Mouse (Mus musculus) kidney, embryonic 14.5 days (tissue): ENCODE results near the gene Lrrc27. TPM values are rescaled to one million over a fixed set of nuclear protein-coding genes. Genes with fewer than 3 reads are reported as not detected.
A peak's percentile ranks its signal among the peaks of the same experiment; 100 is the strongest.

ENCODE experiments used
- ATAC-seq: fragments of 200-750 bp; cut with Nextera tagmentation; 2 replicates; pipeline ENCODE4 v1.8.0; 2017; ENCODE audit warnings: moderate number of reproducible peaks, mild to moderate bottlenecking, moderate TSS enrichment, moderate library complexity; ENCODE audit not compliant: low FRiP score, low TSS enrichment
- H3K27ac ChIP-seq: fragments of 300-500 bp; sonication (generic); 2 replicates; pipeline ENCODE4 v1.5.1; 2014; ENCODE audit warnings: low read depth, mild to moderate bottlenecking, low read length, moderate library complexity, mixed read lengths
- H3K27me3 ChIP-seq: fragments of 300-500 bp; sonication (generic); 2 replicates; pipeline ENCODE4 v1.6.1; 2014; ENCODE audit warnings: mild to moderate bottlenecking, low read length; ENCODE audit not compliant: control insufficient read depth, insufficient read depth
- H3K36me3 ChIP-seq: fragments of 300-500 bp; sonication (generic); 2 replicates; pipeline ENCODE4 v1.6.1; 2014; ENCODE audit warnings: low read length, mixed read lengths; ENCODE audit not compliant: control insufficient read depth, insufficient read depth
- H3K4me1 ChIP-seq: fragments of 300-500 bp; sonication (generic); 2 replicates; pipeline ENCODE4 v1.6.1; 2014; ENCODE audit warnings: low read length, mixed read lengths; ENCODE audit not compliant: control insufficient read depth, insufficient read depth
- H3K4me2 ChIP-seq: fragments of 300-500 bp; sonication (generic); replicated peaks from 2 replicates; pipeline ENCODE4 v1.6.1; 2014; ENCODE audit warnings: low read depth, mild to moderate bottlenecking, low read length
- H3K4me3 ChIP-seq: fragments of 300-500 bp; sonication (generic); 2 replicates; pipeline ENCODE4 v1.5.1; 2014; ENCODE audit warnings: mild to moderate bottlenecking, low read length
- H3K9ac ChIP-seq: fragments of 300-500 bp; sonication (generic); 2 replicates; pipeline ENCODE4 v1.6.1; 2014; ENCODE audit warnings: low read depth, mild to moderate bottlenecking, low read length, moderate library complexity
- H3K9me3 ChIP-seq: fragments of 300-500 bp; sonication (generic); 2 replicates; pipeline ENCODE4 v1.6.1; 2016; ENCODE audit warnings: low read length; ENCODE audit not compliant: control insufficient read depth
- WGBS: fragments of 180-500 bp; shearing (Covaris S2); extraction: QIAGEN DNeasy Blood & Tissue Kit; methylation state at CpG from one replicate; pipeline ENCODE4 v1.1.7; 2014; 5-methylcytosine and 5-hydroxymethylcytosine counted together
- polyA plus RNA-seq: library from polyadenylated mRNA; unstranded; fragments of >200 nt; fragmentation: Nextera tagmentation; extraction: Ambion mirVana; gene quantifications from 2 replicates; pipeline ENCODE4 v1.2.1, GENCODE M21; 2014

The Lrrc27 gene
- polyA plus RNA-seq, 1 experiment from 2014 or later = 6.6 TPM

DNA sequence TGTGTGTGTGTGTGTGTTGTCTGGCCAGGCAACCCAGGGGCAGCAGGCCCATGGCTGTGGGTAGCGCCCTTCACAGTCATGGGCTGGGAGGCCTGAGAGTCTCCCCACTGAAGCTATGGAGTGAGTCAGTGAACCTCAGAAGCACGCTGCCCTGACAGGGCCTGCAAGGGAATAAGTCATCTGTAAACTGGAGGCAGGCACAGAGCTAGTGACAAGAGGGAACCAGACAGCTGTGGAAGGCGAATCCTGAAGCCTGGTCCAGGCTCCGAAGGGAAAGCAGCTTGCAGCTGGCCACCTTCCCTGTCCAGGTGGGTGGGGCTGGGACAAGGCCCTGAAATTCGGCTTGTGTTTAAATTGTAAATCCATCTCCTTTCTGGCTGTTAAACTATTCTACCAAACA, 33.3 kb downstream of the Lrrc27 start:
- Histone ChIP-seq H3K27me3 (peaks cover 4% of the 10 kb centered on the region), H3K9me3 (no peaks in the 10 kb centered on the region), H3K4me1 (peaks cover 33% of the 10 kb centered on the region), H3K4me2 (no peak overlapping the region), H3K4me3 (no peak overlapping the region), H3K27ac (no peak overlapping the region; the same call in 1 of the 2 replicates), H3K9ac (no peak overlapping the region), H3K36me3 (no peaks in the 10 kb centered on the region)
- 45% methylated on average over 5 of the region's 5 CpGs for WGBS
- no peak for ATAC-seq

DNA sequence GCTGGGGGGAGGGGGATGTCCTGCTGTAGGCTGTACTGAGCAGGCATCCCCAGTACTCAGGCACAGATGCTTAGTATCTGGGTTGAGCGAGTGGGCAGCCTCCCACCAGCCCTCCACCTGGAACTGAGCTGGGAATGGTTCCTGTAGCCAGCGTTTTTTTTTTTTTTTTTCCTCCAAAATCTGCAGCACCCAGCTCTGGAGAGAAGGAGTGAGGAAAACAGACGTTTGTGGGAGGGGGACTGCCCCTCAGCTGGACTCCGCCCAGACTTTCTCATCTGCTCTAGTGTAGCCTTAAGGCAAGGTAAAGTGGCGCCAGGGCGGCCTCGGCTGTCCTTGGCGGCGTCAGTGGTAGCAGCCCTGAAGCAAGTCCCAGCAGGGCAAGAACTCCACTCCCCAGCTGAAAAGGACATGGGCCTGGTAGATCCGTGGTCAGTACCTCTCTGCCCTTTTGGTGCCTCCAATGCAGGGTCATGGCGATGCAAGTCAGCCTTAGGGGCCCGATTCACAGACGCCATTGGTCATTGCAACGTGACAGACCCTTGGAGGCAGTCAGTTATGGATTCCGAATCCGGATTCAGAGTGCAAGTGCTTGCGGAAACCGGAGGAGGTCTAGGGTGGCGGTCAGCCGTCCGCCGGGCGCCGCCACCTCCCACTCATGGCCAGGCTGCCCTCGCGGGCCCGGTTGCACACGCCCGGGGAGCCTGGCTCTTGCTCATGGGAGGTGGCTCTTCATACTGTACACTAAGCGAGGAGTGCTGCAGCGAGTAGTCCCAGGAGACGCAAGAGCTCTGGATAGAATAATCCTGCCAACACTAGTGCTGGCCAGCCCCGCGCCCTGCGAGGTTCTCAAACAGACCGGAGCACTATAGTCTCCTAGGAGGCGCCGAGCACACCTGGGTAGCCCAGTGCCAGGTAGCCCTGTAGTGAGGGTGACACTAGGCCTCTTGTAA, 34.4 kb downstream of the Lrrc27 start:
- Histone ChIP-seq H3K36me3 (no peaks in the 10 kb centered on the region), H3K9me3 (no peaks in the 10 kb centered on the region), H3K27me3 (peaks cover 4% of the 10 kb centered on the region), H3K9ac (peak overlapping the region; percentile 80), H3K4me3 (peak overlapping the region; percentile 65), H3K27ac (peak overlapping the region; percentile 63), H3K4me1 (peaks cover 42% of the 10 kb centered on the region), H3K4me2 (peak overlapping the region; percentile 96)
- ATAC-seq = peak; percentile 48
- 3% methylated on average over 38 of the region's 38 CpGs for WGBS

- Histone ChIP-seq H3K4me2 (peak within 1 kb of the TSS; percentile 96), H3K9ac (peak within 1 kb of the TSS; percentile 80), H3K4me1 (peaks cover 50% of the 10 kb centered on the region), H3K9me3 (no peaks in the 10 kb centered on the region), H3K36me3 (no peaks in the 10 kb centered on the region), H3K4me3 (peak within 1 kb of the TSS; percentile 65), H3K27me3 (peaks cover 4% of the 10 kb centered on the region), H3K27ac (peak within 1 kb of the TSS; percentile 63)
- under 1% methylated on average over 70 of the region's 72 CpGs for WGBS
- peak; percentile 80 for ATAC-seq
Observed at GRCm38 (mm10) chr7:139247881-139248614, 35.3 kb downstream of the Lrrc27 start, which contains the start of gene Pwwp2b. Pwwp2b (plus strand) TSS chr7:139248482.

DNA sequence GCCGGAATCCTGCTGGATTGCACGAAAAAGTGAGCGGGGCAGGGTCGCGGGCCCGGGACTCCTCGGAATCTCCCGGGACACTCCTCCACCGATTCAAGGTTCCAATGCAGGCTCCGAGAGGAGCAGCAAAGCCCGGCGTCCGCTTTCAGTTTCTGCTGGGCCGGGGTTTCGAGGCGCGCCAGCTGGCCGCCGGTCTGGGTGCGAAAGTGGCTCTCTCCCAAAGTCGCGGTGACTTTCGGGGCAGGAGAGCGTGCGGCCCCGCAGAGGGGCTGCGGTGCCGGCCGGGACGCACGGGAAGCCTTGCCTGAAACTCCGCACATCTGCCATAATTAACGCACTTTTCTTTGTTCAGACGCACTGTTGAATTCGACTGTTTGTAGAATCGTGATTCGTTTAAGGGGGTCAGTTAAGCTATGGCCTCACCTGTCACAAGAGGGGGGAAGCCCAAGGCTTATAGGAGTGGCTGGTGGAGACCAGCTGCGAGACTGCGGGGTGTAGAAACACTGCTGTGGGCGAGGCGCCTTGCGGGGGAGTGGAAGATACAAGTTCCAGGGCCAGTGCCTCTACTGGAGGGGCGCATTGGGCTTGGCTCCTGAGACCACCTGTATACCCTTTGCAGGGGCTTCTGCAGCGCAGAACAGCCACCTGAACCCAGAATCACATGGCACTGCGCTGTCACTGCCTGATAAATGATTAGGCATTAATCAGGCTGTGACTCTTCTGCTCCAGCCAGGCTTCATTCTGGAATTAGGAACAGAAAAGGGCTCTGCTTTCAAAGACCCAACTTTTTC, 36.0 kb downstream of the Lrrc27 start:
- peaks cover 52% of the 10 kb centered on the region for H3K4me1 ChIP-seq
- H3K9me3 ChIP-seq = no peaks in the 10 kb centered on the region
- peak overlapping the region; percentile 63; the same call in 1 of the 2 replicates for H3K27ac ChIP-seq
- H3K4me3 ChIP-seq = peak overlapping the region; percentile 65
- H3K27me3 ChIP-seq = peaks cover 4% of the 10 kb centered on the region
- no peaks in the 10 kb centered on the region for H3K36me3 ChIP-seq
- ATAC-seq = no peak
- peak overlapping the region; percentile 80 for H3K9ac ChIP-seq
- H3K4me2 ChIP-seq = peak overlapping the region; percentile 96
- under 1% methylated on average over 45 of the region's 45 CpGs for WGBS

DNA sequence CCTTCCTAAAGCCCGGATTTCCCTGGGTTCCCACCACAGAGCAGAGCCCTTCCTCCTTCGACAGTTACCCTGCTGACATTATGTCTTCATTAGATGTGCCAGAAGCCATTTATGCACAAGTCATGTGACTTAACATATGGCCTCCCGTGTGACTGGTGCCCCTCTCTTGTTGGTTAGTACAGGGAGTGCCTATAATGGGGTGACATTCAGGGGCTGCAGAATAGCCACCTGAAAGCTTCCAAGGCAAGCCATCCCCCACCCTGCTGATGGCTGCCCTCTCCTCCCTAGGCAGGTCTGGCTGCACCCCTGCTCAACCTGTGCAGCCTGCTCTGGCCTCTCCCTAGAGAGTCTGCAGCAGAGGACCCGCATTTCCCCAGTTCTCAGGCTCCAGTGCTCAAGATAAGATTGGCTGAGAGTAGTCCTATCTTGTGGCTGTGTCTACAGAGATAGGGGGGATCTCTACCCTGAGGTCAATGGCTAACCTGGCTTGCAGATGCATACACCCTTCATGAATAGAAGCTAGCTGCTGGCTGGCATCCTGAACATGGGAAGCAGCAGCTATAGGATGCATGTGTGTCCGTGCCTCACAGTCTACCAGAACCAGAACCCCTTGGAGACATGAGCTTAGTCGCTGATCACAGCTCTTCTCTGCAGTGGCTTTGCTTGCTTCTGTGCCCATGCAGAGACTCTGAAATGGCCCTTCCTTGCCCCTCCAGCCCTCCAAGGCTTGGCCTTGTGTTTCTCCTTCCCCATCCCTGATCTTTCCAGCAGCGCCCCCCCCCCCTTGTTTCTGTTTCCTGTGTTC, 36.8 kb downstream of the Lrrc27 start:
- Histone ChIP-seq H3K36me3 (no peaks in the 10 kb centered on the region; the same call in 1 of the 2 replicates), H3K9ac (peak overlapping the region; percentile 80; the same call in 1 of the 2 replicates), H3K4me3 (peak overlapping the region; percentile 65), H3K4me2 (peak overlapping the region; percentile 96), H3K27me3 (peaks cover 4% of the 10 kb centered on the region), H3K27ac (no peak overlapping the region), H3K4me1 (peaks cover 52% of the 10 kb centered on the region), H3K9me3 (no peaks in the 10 kb centered on the region)
- WGBS = 43% methylated on average over 7 of the region's 7 CpGs
- no peak for ATAC-seq

DNA sequence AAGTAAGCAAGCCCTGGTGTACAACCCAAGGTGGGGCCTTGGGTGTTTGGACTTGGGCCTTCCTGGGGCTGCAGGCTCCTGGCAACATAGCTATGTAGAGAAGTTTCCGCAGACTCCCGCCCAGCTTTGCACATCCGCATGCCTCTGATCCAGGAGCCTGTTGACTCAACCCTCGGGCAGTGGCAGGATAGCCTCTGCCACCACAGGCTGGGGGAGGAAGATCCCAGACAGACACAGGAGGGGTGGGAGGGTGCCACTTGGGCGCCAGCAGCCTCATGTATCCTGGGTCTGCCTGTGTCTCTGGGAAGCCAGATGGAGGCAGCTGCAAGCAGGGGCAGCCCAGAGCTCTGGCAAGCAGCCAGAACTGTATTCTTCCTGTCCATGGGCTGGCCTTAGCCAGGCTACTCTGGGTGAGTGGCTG, 39.1 kb downstream of the Lrrc27 start:
- Histone ChIP-seq H3K36me3 (peaks cover 12% of the 10 kb centered on the region; the same call in 1 of the 2 replicates), H3K27ac (peak overlapping the region; percentile 18; the same call in 1 of the 2 replicates), H3K4me1 (peaks cover 47% of the 10 kb centered on the region), H3K9me3 (no peaks in the 10 kb centered on the region), H3K27me3 (peaks cover 4% of the 10 kb centered on the region), H3K4me3 (no peak overlapping the region), H3K4me2 (no peak overlapping the region), H3K9ac (no peak overlapping the region)
- no peak; the same call in 1 of the 2 replicates for ATAC-seq
- WGBS = 61% methylated on average over 5 of the region's 5 CpGs

DNA sequence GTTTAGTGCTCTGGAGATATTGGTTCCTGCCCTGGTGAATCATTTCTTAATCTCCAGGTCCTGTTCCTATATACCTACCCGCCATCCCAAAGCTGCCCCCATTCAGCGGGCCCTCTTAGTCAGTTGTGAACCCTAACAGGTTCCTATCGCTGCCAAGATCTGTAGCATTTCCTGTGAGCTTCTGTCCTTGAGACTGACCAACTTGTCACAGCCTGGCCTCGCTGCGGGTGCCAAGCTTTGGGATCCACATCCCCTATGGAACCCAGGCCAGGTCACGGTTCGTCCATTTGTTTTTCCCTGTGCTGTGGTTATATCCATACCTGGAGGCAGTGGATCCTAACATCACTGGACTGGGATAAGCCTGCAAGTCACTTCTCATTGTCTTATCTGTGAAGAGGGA, 39.8 kb downstream of the Lrrc27 start:
- no peak for ATAC-seq
- H3K36me3 ChIP-seq = peaks cover 12% of the 10 kb centered on the region; the same call in 1 of the 2 replicates
- no peak overlapping the region for H3K9ac ChIP-seq
- H3K9me3 ChIP-seq = no peaks in the 10 kb centered on the region
- H3K27ac ChIP-seq = no peak overlapping the region
- peaks cover 4% of the 10 kb centered on the region for H3K27me3 ChIP-seq
- WGBS = 88% methylated on average over 7 of the region's 7 CpGs
- peaks cover 40% of the 10 kb centered on the region for H3K4me1 ChIP-seq
- no peak overlapping the region for H3K4me2 ChIP-seq
- H3K4me3 ChIP-seq = no peak overlapping the region

DNA sequence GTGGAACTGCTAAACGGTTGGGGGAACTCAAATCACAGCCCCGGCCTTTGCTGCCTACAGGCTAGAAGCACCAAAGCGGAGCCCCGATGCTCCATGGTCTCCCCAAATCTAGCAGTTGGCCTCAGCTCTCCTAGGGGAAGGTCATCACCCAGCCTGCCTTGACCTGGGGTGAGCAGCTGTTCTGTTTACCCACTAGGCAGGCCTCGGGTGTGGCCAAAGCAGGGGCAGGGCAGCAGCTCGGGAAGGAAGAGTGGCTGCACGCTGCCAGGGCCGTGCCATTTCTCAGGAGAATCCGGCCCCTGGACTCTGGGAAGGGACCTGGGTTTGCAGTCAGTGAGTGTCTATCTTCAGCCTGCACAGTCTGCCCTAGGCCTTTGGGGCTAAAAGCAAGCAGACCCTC, 40.2 kb downstream of the Lrrc27 start:
- Histone ChIP-seq H3K4me2 (no peak overlapping the region), H3K9me3 (no peaks in the 10 kb centered on the region), H3K9ac (no peak overlapping the region), H3K36me3 (peaks cover 12% of the 10 kb centered on the region; the same call in 1 of the 2 replicates), H3K4me1 (peaks cover 39% of the 10 kb centered on the region), H3K27ac (no peak overlapping the region), H3K27me3 (peaks cover 4% of the 10 kb centered on the region), H3K4me3 (no peak overlapping the region)
- 66% methylated on average over 9 of the region's 9 CpGs for WGBS
- ATAC-seq = no peak
